Mouse (Mus musculus): ENCODE results near the gene Gm4788. TPM values are rescaled to one million over a fixed set of nuclear protein-coding genes. Genes with fewer than 3 reads are reported as not detected.
"Not testable (repeated sequence)": the region's sequence is repeated elsewhere in the genome, so short reads cannot be mapped to it uniquely, and the experiment has no call there.

The Gm4788 gene
- not detected for total RNA-seq (2021)
- long read RNA-seq, experiment 1, result 0 reads
- long read RNA-seq, experiment 2, result 0 reads

DNA sequence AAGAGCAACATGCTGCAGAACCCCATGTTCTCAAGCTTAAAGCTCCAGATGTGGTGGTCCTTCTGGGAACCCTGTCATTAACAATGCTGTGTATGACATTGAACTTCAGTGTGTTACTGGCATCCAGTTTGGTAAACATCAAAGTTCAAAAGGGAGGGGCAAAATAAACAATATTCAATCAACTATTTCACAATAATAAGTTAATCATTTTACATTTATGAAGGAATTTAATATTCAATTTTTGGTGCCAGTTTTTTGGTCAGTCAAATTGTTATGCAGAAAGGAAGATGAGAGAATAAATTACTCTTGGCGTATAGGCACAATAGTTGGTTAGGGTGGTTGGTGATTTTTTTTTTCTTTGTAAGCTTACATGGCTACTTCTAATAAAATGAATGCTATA, at the start of gene Gm4788:
TSS of gene Gm4788 (minus strand) at position 101 of the 400 bp plus-strand sequence.
- no peak for DNase-seq (ENCODE audit: low spot score in 2 of 2)
- no peak for TF ChIP-seq CTCF (conservative IDR thresholded peaks at IDR 0.05)
- Histone ChIP-seq H3K4me3 (no peak within 1 kb of the TSS), H3K27ac (no peak within 1 kb of the TSS)

DNA sequence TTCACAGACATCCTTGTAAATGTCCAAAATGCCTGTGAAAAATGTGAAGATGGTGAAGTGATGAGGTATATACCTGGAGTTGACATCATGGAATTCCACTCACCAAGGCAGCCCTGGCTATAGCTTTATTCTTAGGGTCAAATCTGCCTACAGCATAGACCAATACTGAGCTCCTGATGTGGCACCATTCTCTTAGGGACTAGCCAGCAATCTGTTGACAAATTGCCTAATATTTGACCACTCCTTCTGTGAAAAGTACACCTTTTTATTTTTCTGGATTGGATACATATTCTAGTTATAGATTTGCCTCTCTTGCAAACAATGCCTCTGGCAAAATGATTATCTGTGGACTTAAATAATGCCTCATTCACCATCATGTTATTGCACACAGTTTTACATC, 27.6 kb upstream of the Gm4788 start:
- no peak for DNase-seq (ENCODE audit: low spot score in 2 of 2)
- TF ChIP-seq CTCF (conservative IDR thresholded peaks at IDR 0.05), result no peak
- no peak overlapping the region for H3K27ac ChIP-seq
- H3K4me3 ChIP-seq, result no peak overlapping the region

DNA sequence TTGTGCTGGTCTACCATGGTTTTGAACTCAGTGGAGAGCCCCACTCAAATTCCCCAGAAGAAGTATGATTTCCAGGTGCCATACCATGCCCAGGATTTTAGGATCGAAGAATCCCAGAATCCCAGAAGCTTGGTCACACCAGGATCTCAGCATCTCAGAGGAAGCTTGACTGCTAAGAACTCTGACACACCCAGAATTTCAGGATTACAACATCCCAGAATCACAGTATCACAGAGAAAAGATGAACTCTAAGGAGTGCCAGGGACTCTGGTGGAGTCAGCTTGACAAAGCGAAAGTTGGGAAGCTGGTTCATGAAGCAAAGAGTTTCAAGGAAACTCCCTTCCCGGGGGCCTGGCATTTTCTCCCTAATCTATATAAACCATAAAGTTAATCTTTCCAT, 11.1 kb downstream of the Gm4788 start:
- DNase-seq (ENCODE audit: low spot score in 2 of 2); H3K27ac ChIP-seq; H3K4me3 ChIP-seq: not testable (repeated sequence)

- not testable (repeated sequence) for DNase-seq (ENCODE audit: low spot score in 2 of 2); H3K4me3 ChIP-seq; H3K27ac ChIP-seq
Observed at GRCm38 (mm10) chr1:139716681-139717080, 64.4 kb downstream of the Gm4788 start.

DNA sequence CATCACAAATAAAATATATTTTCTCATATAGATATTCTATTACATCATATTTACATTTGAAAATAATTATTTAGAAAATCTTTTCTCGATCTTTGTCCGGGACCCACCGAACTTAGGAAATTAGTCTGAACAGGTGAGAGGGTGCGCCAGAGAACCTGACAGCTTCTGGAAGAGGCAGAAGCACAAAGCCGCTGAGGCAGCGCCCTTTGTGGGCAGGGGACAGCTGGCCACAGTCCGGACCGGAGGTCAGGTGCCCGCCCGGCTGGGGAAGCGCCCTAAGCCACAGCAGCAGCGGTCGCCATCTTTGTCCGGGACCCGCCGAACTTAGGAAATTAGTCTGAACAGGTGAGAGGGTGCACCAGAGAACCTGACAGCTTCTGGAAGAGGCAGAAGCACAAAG, 64.8 kb downstream of the Gm4788 start:
- not testable (repeated sequence) for H3K27ac ChIP-seq; H3K4me3 ChIP-seq; DNase-seq (ENCODE audit: low spot score in 2 of 2)

- H3K27ac ChIP-seq; H3K4me3 ChIP-seq; DNase-seq (ENCODE audit: low spot score in 2 of 2): not testable (repeated sequence)
Observed at GRCm38 (mm10) chr1:139649921-139650320, 131.1 kb downstream of the Gm4788 start.

Other genes with a start within 250 kb of the Gm4788 start
- gene Cfhr1, start 221.0 kb downstream of the Gm4788 start, total RNA-seq (2021), result not detected
- gene Cfhr2, start 77.5 kb upstream of the Gm4788 start, total RNA-seq (2021), result under 1 TPM in 1 of 2 experiments, not detected in 1; 0.49 TPM

Data from layer of hippocampus, adult 2 months (tissue).